Mouse (Mus musculus) bone marrow macrophage, adult 2 months (primary cell): ENCODE data around the gene Ebf1.

Experiments used
- CTCF ChIP-seq: IDR thresholded peaks from 2 replicates; pipeline ENCODE4 v1.5.1; 2012; ENCODE audit warnings: low read depth, mild to moderate bottlenecking, low read length, moderate library complexity
- POLR2A ChIP-seq: IDR thresholded peaks from 2 replicates; pipeline ENCODE4 v1.6.1; 2012; ENCODE audit warnings: mild to moderate bottlenecking, low read depth, low read length, borderline replicate concordance

- TF ChIP-seq CTCF = no peak
- no peak for TF ChIP-seq POLR2A
Measured at GRCm38 (mm10) chr11:44685129-44685528, 68.0 kb downstream of the Ebf1 start.
